Mouse (Mus musculus) stomach, embryonic 16.5 days (tissue): ENCODE results near the gene Pla2g5. TPM values are rescaled to one million over a fixed set of nuclear protein-coding genes. Genes with fewer than 3 reads are reported as not detected.
A peak's percentile ranks its signal among the peaks of the same experiment; 100 is the strongest.

Experiments
- ATAC-seq: fragments of 200-750 bp; cut with Nextera tagmentation; 2 replicates; pipeline ENCODE4 v1.8.0; 2017; ENCODE audit warnings: moderate number of reproducible peaks, moderate TSS enrichment; ENCODE audit not compliant: insufficient read depth, low FRiP score
- H3K27ac ChIP-seq: fragments of 300-500 bp; sonication (generic); 2 replicates; pipeline ENCODE4 v1.5.1; 2014; ENCODE audit warnings: low read length
- H3K27me3 ChIP-seq: fragments of 300-500 bp; sonication (generic); 2 replicates; pipeline ENCODE4 v1.6.1; 2014; ENCODE audit warnings: low read length, control low read depth, mixed read lengths; ENCODE audit not compliant: control insufficient read depth, insufficient read depth
- H3K36me3 ChIP-seq: fragments of 300-500 bp; sonication (generic); 2 replicates; pipeline ENCODE4 v1.6.1; 2014; ENCODE audit warnings: low read length; ENCODE audit not compliant: control insufficient read depth, insufficient read depth
- H3K4me1 ChIP-seq: fragments of 300-500 bp; sonication (generic); 2 replicates; pipeline ENCODE4 v1.6.1; 2014; ENCODE audit warnings: low read length, control low read depth, mixed read lengths; ENCODE audit not compliant: control insufficient read depth, insufficient read depth
- H3K4me2 ChIP-seq: fragments of 300-500 bp; sonication (generic); 2 replicates; pipeline ENCODE4 v1.6.1; 2014; ENCODE audit warnings: low read depth, low read length, mixed read lengths
- H3K4me3 ChIP-seq: fragments of 300-500 bp; sonication (generic); replicated peaks from 2 replicates; pipeline ENCODE4 v1.5.1; 2014; ENCODE audit warnings: mild to moderate bottlenecking, low read length
- H3K9ac ChIP-seq: fragments of 300-500 bp; sonication (generic); 2 replicates; pipeline ENCODE4 v1.6.1; 2014; ENCODE audit warnings: low read length
- H3K9me3 ChIP-seq: fragments of 300-500 bp; sonication (generic); replicated peaks from 2 replicates; pipeline ENCODE4 v1.6.1; 2016; ENCODE audit warnings: low read length, control low read depth; ENCODE audit not compliant: control insufficient read depth
- WGBS: fragments of 180-500 bp; shearing (Covaris S2); extraction: QIAGEN DNeasy Blood & Tissue Kit; methylation state at CpG from one replicate; pipeline ENCODE4 v1.1.7; 2014; 5-methylcytosine and 5-hydroxymethylcytosine counted together
- polyA plus RNA-seq: library from polyadenylated mRNA; unstranded; fragments of >200 nt; fragmentation: Nextera tagmentation; extraction: Ambion mirVana; gene quantifications from 2 replicates; pipeline ENCODE4 v1.2.1, GENCODE M21; 2015

Pla2g5 gene
- polyA plus RNA-seq, 1 experiment from 2014 or later, result 0.37 TPM

DNA sequence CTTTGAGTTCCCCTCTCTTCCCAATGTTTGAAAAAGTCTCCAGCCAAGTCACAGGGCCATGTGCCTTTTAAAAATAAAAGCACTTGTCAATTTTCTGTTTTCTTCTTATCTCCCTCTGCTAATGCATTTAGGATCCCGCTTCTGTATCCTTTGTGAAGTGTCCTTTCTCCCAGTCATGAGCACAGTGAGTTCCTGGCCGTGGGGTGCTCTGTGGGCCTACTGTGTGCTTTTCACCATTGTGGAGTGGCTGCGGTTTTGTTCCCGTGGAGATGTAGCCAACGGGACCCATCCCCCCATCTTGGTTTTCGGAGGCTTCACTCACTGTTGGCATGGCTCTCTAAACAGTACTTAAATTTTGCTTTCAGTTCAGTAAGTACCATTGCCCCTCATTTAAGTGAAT is 2.7 kb upstream of the Pla2g5 start:
- H3K27me3 ChIP-seq, result no peaks in the 10 kb centered on the region
- 0 out of 2 replicates have a peak, but pooled peaks cover 3% of the 10 kb centered on the region for H3K9me3 ChIP-seq
- no peaks in the 10 kb centered on the region for H3K4me1 ChIP-seq
- H3K9ac ChIP-seq, result no peak overlapping the region
- no peak for ATAC-seq
- no peak overlapping the region for H3K27ac ChIP-seq
- no peaks in the 10 kb centered on the region for H3K36me3 ChIP-seq
- 66% methylated on average over 6 of the region's 6 CpGs for WGBS
- no peak overlapping the region for H3K4me2 ChIP-seq
- H3K4me3 ChIP-seq, result no peak overlapping the region

DNA sequence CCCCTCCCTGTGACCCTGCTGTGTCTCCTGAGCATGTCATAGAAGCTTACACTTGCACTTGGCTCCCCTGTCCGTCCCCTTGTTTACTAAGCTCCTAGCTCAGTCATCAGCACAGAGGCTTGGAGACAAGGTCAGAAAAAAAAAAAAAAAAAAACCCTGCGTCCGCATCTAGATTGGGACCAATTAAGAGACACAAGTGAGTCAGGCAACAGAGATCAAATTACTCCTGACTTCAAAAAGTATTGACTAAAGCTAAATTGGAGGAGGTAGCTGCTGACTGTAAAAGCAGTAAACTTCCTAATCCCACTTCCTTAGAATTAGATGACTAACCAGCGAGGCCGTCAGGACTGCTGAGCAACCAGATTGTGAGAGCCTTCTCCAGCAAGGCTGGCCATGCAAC is 1.8 kb upstream of the Pla2g5 start:
- Histone ChIP-seq H3K4me2 (no peak overlapping the region), H3K9me3 (0 out of 2 replicates have a peak, but pooled peaks cover 2% of the 10 kb centered on the region), H3K27me3 (no peaks in the 10 kb centered on the region), H3K4me3 (no peak overlapping the region), H3K4me1 (no peaks in the 10 kb centered on the region), H3K27ac (no peak overlapping the region), H3K9ac (no peak overlapping the region), H3K36me3 (no peaks in the 10 kb centered on the region)
- ATAC-seq, result no peak
- WGBS, result 35% methylated on average over 5 of the region's 5 CpGs

DNA sequence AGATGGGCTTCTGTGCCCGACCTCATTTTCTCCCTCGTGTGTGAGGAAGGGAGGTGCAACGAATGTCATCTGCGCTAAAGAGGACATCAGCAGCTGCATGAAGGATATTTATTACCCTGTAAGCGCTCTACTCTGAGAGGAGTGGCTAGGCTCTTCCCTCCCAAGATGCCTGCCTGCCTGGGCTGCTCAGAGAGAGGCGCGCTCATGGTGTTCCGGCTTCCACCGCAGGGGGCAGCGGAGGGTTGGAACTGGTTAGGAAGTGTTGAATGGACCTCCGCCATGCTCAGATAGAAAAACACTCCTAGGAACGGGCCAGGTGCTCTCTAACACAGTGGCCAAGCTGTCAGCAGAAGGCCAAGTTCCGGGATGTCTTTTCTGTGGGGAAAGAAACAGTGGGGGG is 3.6 kb downstream of the Pla2g5 start:
- H3K27me3 ChIP-seq, result no peaks in the 10 kb centered on the region
- peak overlapping the region; percentile 11; the same call in 1 of the 2 replicates for H3K4me3 ChIP-seq
- no peak overlapping the region for H3K27ac ChIP-seq
- H3K4me2 ChIP-seq, result peak overlapping the region; percentile 44
- H3K4me1 ChIP-seq, result no peaks in the 10 kb centered on the region
- no peaks in the 10 kb centered on the region for H3K36me3 ChIP-seq
- ATAC-seq, result 0 out of 2 replicates have a peak, but pooled peaks have one; percentile 40
- no peak overlapping the region for H3K9ac ChIP-seq
- H3K9me3 ChIP-seq, result no peaks in the 10 kb centered on the region
- 4% methylated on average over 13 of the region's 13 CpGs for WGBS

DNA sequence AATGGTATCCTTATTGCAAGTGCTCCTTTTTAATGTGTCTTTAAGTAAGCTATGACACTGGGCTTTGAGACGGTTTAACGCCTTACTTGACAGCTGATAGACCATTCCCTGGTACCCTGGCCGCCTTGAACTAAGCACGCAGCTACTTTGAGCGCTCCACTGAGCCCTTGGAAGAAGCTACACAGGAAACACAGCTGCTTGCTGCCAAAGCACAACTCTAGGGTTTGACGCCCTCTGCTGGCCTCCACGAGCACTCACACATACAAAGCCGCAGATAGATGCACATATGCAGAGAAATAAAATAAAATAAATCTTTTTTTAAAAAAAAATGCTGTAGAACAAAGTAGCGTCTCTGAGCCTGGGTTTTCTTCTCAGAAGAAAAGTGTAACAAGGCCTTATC is 4.0 kb downstream of the Pla2g5 start:
- H3K4me2 ChIP-seq, result peak overlapping the region; percentile 44
- no peaks in the 10 kb centered on the region for H3K27me3 ChIP-seq
- H3K27ac ChIP-seq, result no peak overlapping the region
- ATAC-seq, result no peak
- H3K36me3 ChIP-seq, result no peaks in the 10 kb centered on the region
- H3K9ac ChIP-seq, result no peak overlapping the region
- 20% methylated on average over 9 of the region's 9 CpGs for WGBS
- H3K4me1 ChIP-seq, result no peaks in the 10 kb centered on the region
- H3K4me3 ChIP-seq, result no peak overlapping the region
- H3K9me3 ChIP-seq, result no peaks in the 10 kb centered on the region

DNA sequence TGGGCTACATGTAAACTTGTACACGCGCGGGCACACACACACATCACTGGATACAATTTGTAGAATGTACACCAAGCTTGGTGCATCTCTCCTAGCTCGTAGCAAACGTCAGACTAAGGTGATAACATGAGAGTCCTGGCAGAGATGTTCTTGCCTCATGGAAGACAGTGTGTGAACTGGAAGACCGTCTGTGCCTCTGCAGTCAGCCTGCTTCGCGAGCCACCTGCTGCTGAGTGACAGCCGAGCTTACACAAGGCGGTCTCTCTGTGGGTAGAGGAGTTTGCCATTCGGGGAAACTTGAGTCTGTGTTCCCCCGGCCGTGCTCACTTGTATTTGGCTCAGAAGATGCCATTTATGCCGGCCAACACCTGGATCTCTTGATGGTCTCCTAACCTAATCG is 4.8 kb downstream of the Pla2g5 start:
- Histone ChIP-seq H3K4me3 (no peak overlapping the region), H3K9me3 (no peaks in the 10 kb centered on the region), H3K4me2 (no peak overlapping the region), H3K27me3 (no peaks in the 10 kb centered on the region), H3K9ac (no peak overlapping the region), H3K4me1 (no peaks in the 10 kb centered on the region), H3K36me3 (no peaks in the 10 kb centered on the region), H3K27ac (no peak overlapping the region)
- no peak for ATAC-seq
- 77% methylated on average over 15 of the region's 15 CpGs for WGBS

DNA sequence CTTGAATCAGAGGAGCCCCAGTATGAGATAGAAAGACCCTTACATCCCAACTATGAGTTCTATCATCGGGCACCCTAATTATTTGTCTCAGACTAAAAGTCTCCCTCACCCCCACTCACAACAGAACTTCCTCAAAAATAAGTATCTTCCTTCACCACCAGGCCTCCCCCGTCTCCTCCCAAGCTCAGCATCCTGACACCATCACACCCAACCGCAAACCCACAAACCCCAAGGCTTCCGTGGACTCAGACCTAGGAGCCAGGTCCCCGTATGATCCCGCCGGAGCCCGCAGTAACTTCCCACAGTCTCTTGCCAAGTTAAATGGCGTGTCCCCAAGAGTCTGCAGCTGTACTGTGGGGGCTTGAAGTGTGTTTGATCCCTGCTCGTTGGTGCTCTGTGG is 5.7 kb downstream of the Pla2g5 start:
- WGBS, result 82% methylated on average over 10 of the region's 10 CpGs
- no peak for ATAC-seq
- H3K27me3 ChIP-seq, result no peaks in the 10 kb centered on the region
- H3K9me3 ChIP-seq, result no peaks in the 10 kb centered on the region
- no peaks in the 10 kb centered on the region for H3K36me3 ChIP-seq
- H3K4me2 ChIP-seq, result no peak overlapping the region
- H3K27ac ChIP-seq, result no peak overlapping the region
- H3K9ac ChIP-seq, result no peak overlapping the region
- H3K4me3 ChIP-seq, result no peak overlapping the region
- no peaks in the 10 kb centered on the region for H3K4me1 ChIP-seq

DNA sequence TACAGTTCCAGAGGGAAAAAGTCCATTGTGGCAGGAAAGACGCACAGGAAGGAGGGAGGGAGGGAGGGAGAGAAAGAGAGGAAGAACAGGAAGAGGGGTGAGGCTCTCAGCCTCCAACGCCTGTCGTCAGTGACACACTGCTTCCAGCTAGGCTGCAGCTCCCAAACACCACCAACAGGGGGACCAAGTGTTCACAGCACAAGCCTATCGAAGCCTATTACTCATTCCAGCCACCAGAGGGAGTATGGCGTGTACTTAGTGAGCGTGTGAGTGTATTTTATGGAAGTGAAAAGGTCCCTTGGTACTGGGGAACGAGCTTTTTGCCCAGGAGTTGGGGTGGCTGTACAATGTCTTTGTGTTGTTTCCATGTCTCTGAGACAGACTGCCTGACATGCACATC is 6.8 kb downstream of the Pla2g5 start:
- Histone ChIP-seq H3K27ac (no peak overlapping the region), H3K9ac (no peak overlapping the region), H3K36me3 (no peaks in the 10 kb centered on the region), H3K4me3 (no peak overlapping the region), H3K27me3 (no peaks in the 10 kb centered on the region), H3K9me3 (no peaks in the 10 kb centered on the region), H3K4me1 (no peaks in the 10 kb centered on the region), H3K4me2 (no peak overlapping the region)
- ATAC-seq, result 0 out of 2 replicates have a peak, but pooled peaks have one; percentile 26
- WGBS, result 28% methylated on average over 7 of the region's 7 CpGs

DNA sequence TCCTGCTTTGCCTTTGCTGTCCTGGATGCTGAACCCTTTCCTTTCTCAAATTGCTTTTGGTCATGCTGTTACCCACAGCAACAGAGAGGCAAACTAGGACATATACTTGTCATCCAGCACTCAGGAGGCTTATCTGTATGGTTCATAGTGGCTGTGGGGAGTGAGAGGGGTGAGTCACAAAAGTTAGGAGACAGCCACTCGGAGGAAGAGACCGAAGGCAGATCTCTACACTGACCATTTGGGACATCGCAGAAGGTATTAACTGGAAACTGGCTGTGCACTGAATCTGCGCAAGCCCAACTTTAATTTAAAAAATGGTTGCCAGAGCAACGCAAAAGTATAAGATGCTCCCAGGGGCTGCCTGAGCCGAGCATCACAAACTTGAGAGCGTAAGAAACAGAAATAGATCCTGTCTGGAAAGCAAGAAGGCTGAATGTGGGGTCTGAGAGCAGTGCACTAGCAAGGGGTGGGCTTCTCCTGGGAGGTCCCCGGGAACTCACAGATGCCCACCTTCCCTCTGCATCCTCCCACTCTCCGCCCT is 8.1 kb downstream of the Pla2g5 start:
- H3K9me3 ChIP-seq, result no peaks in the 10 kb centered on the region
- ATAC-seq, result no peak
- H3K27ac ChIP-seq, result no peak overlapping the region
- H3K36me3 ChIP-seq, result no peaks in the 10 kb centered on the region
- H3K9ac ChIP-seq, result no peak overlapping the region
- H3K4me1 ChIP-seq, result no peaks in the 10 kb centered on the region
- H3K4me3 ChIP-seq, result no peak overlapping the region
- H3K4me2 ChIP-seq, result no peak overlapping the region
- 81% methylated on average over 9 of the region's 9 CpGs for WGBS
- no peaks in the 10 kb centered on the region for H3K27me3 ChIP-seq

DNA sequence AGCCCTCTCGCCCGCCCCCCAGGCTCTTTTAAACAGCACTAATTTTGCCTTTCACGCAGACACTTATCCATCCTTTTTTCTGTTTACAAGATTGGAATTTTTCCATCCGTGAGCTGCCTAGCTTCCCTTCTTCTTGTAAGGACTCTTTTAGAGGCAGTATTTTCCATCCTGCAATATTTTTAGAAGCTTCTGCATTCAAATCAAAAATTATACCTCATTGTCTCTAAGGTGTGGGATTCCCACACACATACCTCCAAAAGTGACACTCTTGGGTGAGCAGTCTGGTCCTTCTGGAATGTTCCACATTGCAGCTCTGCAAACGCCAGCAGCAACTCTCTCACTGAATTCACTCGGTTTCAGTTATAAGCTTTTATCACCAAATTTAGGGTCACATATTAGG is 10.3 kb downstream of the Pla2g5 start:
- Histone ChIP-seq H3K9ac (no peak overlapping the region), H3K4me1 (no peaks in the 10 kb centered on the region), H3K27me3 (no peaks in the 10 kb centered on the region), H3K27ac (no peak overlapping the region), H3K9me3 (no peaks in the 10 kb centered on the region), H3K4me3 (no peak overlapping the region), H3K36me3 (no peaks in the 10 kb centered on the region), H3K4me2 (no peak overlapping the region)
- 66% methylated on average over 6 of the region's 6 CpGs for WGBS
- ATAC-seq, result no peak
